Mouse (Mus musculus): ENCODE results near the gene Dclk3.

Gene Dclk3

GRCm38 (mm10) chr9:111438904-111439835 lies at the start of gene Dclk3:
Gene Dclk3 (plus strand): TSS chr9:111439081.
- in situ Hi-C loops (cut with MboI, MseI), result no loop called here

DNA sequence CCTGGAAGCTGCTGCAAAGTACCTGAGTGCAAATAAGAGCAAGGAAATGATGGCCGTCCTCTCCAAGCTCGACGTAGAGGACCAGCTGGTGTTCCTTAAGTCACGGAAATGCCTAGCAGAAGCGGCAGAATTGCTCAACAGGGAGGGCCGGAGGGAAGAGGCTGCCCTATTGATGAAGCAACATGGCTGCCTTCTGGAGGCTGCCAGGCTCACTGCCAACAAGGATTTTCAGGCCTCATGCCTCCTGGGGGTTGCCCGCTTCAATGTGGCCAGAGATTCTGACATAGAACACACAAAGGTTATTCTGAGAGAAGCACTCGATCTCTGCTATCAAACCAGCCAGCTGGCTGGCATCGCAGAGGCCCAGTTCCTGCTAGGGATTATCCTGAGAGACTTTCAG lies 48.9 kb upstream of the Dclk3 start:
- in situ Hi-C loops (cut with MboI, MseI), result no loop called here

DNA sequence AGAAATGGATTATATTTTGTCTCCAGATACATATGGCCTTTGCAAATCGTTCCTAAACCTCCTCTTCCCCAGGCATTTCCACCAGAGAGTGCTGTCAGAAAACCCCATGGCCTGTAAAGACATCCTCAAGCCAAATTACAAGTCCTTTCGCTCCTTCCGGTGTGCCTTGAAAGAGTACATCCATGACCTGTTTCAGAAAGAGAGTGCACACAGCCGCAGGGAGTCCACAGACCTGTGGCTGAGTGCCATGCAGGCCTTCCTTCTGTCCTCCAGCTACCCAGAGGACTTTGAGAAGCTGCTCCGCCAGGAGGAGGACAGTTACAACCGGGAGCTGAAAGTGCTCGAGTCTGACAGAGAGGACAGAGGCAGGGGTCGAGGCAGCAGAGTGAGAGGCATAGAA lies 47.8 kb upstream of the Dclk3 start:
- in situ Hi-C loops (cut with MboI, MseI), result no loop called here

DNA sequence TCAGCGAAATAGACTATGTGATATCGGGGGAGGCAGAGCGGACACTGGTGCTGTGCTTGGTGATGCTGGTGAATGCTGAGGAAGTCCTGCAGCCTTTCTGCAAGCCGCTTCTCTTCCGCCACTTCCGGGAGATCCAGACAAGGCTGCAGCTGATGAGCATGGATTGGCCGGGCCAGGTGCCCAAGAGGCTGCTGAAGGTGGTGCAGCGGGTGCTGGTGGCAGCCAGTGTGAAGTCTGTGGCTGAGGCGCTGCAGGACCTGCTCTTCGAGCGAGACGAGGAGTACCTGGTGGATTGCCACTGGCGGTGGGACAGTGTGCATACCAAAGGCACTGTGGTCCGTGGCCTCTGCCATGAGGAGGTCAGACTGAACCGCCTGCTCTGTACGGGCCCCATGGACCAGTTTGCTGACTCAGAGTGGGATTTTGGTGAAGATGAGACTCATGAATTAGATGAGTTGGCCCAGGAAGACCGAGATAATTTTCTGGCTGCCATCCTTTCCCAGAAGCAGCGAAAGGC lies 46.9 kb upstream of the Dclk3 start:
- in situ Hi-C loops (cut with MboI, MseI), result no loop called here

- in situ Hi-C loops (cut with MboI, MseI), result no loop called here
Measured at GRCm38 (mm10) chr9:111395265-111395664, 43.6 kb upstream of the Dclk3 start.

GRCm38 (mm10) chr9:111398059-111398458 lies 40.8 kb upstream of the Dclk3 start:
- in situ Hi-C loops (cut with MboI, MseI), result no loop called here

GRCm38 (mm10) chr9:111400089-111400488 lies 38.8 kb upstream of the Dclk3 start:
- in situ Hi-C loops (cut with MboI, MseI), result no loop called here

- in situ Hi-C loops (cut with MboI, MseI), result no loop called here
Measured at GRCm38 (mm10) chr9:111403159-111403558, 35.7 kb upstream of the Dclk3 start.

GRCm38 (mm10) chr9:111404346-111405079 lies 34.4 kb upstream of the Dclk3 start:
- in situ Hi-C loops (cut with MboI, MseI), result no loop called here

DNA sequence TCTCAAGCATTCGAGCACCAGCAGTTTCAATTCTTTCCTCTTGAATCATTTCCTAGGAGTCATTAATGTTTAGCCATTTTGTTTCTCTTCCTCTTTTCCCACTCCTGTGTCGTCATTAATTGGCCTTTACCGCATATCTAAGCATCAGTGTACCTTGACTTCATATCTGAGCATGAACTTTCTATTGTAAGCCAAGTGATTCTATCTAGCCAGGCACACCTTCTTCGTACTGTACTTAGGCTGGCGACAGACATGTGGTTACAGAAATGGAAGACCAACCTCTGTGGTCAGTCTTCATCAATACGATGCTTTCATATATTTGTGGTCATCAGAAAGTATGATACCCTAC lies 33.8 kb upstream of the Dclk3 start:
- in situ Hi-C loops (cut with MboI, MseI), result no loop called here

- in situ Hi-C loops (cut with MboI, MseI), result no loop called here
Measured at GRCm38 (mm10) chr9:111408012-111408411, 30.9 kb upstream of the Dclk3 start.

DNA sequence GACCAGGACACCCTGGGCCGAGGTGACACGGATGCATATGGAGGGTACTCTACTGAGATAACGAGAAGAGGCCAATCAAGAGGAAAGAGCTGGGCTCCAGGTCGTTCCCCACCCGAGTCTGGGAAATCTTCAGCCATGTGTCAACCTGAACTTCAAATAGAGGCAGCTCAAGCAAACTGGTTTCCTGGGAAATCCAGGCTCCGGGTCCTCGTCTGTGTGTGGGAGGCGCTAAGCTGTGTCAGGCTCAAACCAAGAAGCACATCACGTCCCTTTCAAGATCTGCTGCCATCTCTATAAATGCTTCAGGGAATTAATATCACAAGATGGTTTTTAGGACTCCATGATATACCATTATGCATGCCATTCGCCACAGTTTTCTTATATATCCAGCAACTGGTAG lies 30.5 kb upstream of the Dclk3 start:
- in situ Hi-C loops (cut with MboI, MseI), result no loop called here

DNA sequence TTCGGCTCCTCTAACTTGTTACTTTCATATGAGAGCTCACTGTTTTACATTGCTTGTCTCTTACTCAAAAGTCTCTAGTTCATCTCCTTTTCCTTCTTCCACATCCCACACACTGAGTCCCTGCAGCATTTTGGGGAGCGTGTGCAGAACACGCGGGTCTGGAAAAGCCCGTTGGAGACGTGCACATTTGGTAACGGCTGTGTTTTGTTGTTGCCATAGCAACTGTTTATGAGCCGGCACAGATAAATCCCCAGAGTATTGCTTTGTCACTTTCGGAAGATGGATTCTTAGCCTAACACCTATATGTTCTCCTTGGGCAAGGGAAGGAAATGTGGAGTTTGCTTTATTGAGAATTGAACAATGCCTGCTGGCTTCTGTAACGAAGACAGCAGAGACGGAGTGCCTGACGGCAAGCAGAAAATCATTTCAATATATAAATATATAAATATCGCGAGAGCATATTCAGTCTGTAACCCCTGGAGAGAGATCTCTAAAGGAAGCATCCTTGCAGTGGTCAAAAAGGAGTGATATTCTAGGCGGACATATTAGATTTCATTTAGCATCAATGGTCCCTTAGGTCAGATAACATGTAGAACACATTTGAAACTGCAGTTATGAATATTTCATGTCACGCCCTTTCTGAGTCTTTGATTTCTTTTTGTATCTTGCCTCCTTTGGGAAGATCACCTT lies 26.3 kb upstream of the Dclk3 start:
- in situ Hi-C loops (cut with MboI, MseI), result no loop called here

- in situ Hi-C loops (cut with MboI, MseI), result no loop called here
Measured at GRCm38 (mm10) chr9:111421862-111422261, 17.0 kb upstream of the Dclk3 start.

GRCm38 (mm10) chr9:111422567-111422966 lies 16.3 kb upstream of the Dclk3 start:
- in situ Hi-C loops (cut with MboI, MseI), result no loop called here

DNA sequence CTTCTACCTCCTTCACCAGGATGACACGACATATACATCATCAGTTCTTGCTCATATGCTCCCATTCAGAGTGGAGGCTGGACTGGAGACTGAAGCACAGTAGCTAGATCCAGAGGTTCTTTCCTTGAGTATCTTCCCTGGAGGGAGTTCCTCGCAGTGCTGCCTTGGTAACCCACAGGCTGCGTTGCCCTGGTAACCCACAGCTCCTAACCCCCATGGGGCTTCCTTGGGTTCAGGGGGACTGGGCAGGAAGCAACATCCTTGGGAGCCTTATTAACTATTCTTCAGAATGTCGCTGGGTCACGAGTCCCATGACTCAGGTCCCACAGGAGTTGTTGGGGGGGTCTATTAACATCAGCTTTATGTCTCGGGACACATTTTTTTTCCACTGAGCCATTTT lies 13.8 kb upstream of the Dclk3 start:
- in situ Hi-C loops (cut with MboI, MseI), result no loop called here

DNA sequence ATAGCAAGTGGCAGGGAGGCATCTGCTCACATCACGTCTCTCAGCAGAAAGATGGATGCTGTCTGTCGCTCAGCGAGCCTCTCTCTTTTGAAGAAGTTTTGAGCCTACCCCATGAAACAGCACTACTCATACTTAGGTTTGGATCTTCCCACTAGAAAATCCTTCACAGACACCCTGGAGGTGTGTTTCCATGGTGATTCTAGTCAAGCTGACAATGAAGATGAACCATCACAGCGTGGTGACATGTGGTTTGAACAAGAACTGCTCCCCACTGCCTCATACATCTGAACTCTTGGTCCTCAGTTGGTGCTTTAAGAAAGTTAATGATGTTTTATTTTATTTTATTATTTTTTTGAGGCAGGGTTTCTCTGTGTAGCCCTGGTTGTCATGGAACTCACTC lies 12.9 kb upstream of the Dclk3 start:
- in situ Hi-C loops (cut with MboI, MseI), result no loop called here

DNA sequence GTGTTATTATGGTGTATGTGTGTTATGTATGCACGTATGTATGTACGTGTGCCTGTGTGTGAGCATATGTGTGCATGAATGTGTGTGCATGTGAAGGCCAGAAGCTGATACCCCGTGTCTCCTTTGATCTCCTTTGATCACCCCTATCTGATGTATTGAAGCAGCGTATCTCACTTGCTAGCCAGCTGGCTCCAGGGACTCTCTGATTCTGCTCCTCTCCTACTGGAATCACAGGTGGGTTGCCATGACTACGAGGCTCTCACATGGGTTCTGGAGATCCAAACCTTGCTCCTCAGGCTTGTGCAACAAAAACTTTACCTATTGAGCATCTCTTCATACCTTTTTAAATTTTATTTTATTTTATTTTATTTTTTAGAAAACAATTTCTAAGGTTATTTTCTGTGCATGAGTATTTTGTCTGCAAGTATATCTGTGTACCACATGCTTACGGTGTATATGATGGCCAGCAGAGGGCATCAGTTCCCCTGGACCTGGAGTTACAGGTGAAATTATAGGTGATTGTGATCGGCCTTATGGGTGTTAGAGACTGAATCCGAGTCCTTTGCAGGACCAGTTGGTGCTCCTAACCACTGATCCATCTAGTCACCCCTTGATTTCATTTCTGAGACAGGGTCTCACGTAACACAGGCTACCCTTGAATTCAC lies 10.9 kb upstream of the Dclk3 start:
- in situ Hi-C loops (cut with MboI, MseI), result no loop called here

- in situ Hi-C loops (cut with MboI, MseI), result no loop called here
Measured at GRCm38 (mm10) chr9:111428698-111429362, 10.1 kb upstream of the Dclk3 start.

- in situ Hi-C loops (cut with MboI, MseI), result no loop called here
Measured at GRCm38 (mm10) chr9:111429363-111429750, 9.5 kb upstream of the Dclk3 start.

DNA sequence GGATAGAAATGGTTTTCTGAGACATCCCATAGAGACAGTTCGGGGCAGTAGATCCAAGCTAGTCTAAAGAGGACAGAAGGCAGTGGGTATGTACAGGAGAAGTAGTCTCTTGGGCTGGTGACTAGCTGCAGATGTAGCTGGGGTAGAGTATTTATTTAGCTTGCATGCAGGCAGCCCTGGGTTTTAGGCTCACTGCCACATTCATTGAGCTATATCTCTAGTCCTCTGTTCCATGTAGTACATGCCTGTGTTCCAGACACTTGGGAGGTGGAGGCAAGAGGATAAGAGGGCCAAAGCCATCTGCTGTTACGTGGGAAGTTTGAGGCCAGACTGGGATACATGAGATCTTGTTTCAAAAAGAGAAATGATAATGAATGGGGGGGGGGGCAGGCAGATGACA lies 3.5 kb upstream of the Dclk3 start:
- in situ Hi-C loops (cut with MboI, MseI), result no loop called here

Measured in regulatory T cell (primary cell).